Mouse (Mus musculus) embryonic facial prominence, embryonic 14.5 days (tissue): ENCODE results near the gene Fkbp5. TPM values are rescaled to one million over a fixed set of nuclear protein-coding genes. Genes with fewer than 3 reads are reported as not detected.

Experiments used
- ATAC-seq: fragments of 200-750 bp; cut with Nextera tagmentation; 2 replicates; pipeline ENCODE4 v1.8.0; 2017; ENCODE audit warnings: low read depth, moderate number of reproducible peaks, moderate TSS enrichment
- DNase-seq: peaks from one replicate; pipeline ENCODE4 v3.0.0-alpha.2; 2015; ENCODE audit warnings: low spot score
- H3K27ac ChIP-seq: fragments of 300-500 bp; sonication (generic); replicated peaks from 2 replicates; pipeline ENCODE4 v1.5.1; 2014; ENCODE audit warnings: low read depth, mild to moderate bottlenecking, low read length, moderate library complexity
- H3K27me3 ChIP-seq: fragments of 300-500 bp; sonication (generic); replicated peaks from 2 replicates; pipeline ENCODE4 v1.6.1; 2014; ENCODE audit warnings: low read length; ENCODE audit not compliant: control insufficient read depth, insufficient read depth
- H3K36me3 ChIP-seq: fragments of 300-500 bp; sonication (generic); 2 replicates; pipeline ENCODE4 v1.6.1; 2014; ENCODE audit warnings: low read length, mixed read lengths; ENCODE audit not compliant: control insufficient read depth, insufficient read depth
- H3K4me1 ChIP-seq: fragments of 300-500 bp; sonication (generic); 2 replicates; pipeline ENCODE4 v1.6.1; 2014; ENCODE audit warnings: antibody characterized with exemption, low read length; ENCODE audit not compliant: control insufficient read depth, insufficient read depth
- H3K4me2 ChIP-seq: fragments of 300-500 bp; sonication (generic); 2 replicates; pipeline ENCODE4 v1.6.1; 2014; ENCODE audit warnings: low read depth, mild to moderate bottlenecking, low read length, moderate library complexity, mixed read lengths
- H3K4me3 ChIP-seq: fragments of 300-500 bp; sonication (generic); 2 replicates; pipeline ENCODE4 v1.5.1; 2014; ENCODE audit warnings: low read depth, mild to moderate bottlenecking, low read length
- H3K9ac ChIP-seq: fragments of 300-500 bp; sonication (generic); 2 replicates; pipeline ENCODE4 v1.6.1; 2014; ENCODE audit warnings: low read depth, mild to moderate bottlenecking, low read length, moderate library complexity, mixed read lengths
- H3K9me3 ChIP-seq: fragments of 300-500 bp; sonication (generic); 2 replicates; pipeline ENCODE4 v1.6.1; 2016; ENCODE audit warnings: low read length; ENCODE audit not compliant: control insufficient read depth
- WGBS: fragments of 180-500 bp; shearing (Covaris S2); extraction: QIAGEN DNeasy Blood & Tissue Kit; methylation state at CpG from one replicate; pipeline ENCODE4 v1.1.7; 2014; 5-methylcytosine and 5-hydroxymethylcytosine counted together
- polyA plus RNA-seq: library from polyadenylated mRNA; unstranded; fragments of >200 nt; fragmentation: Nextera tagmentation; extraction: Ambion mirVana; gene quantifications from 2 replicates; pipeline ENCODE4 v1.2.1, GENCODE M21; 2014

Fkbp5 gene
- polyA plus RNA-seq, 1 experiment from 2014 or later: 11.7 TPM

- Histone ChIP-seq H3K27me3 (no peaks in the 10 kb centered on the region), H3K4me3 (no peak overlapping the region), H3K4me1 (peaks cover 23% of the 10 kb centered on the region; the same call in 1 of the 2 replicates), H3K27ac (no peak overlapping the region), H3K4me2 (no peak overlapping the region), H3K9me3 (no peaks in the 10 kb centered on the region), H3K9ac (no peak overlapping the region), H3K36me3 (no peaks in the 10 kb centered on the region)
- 54% methylated on average over 5 of the region's 5 CpGs for WGBS
- ATAC-seq (no peak), DNase-seq (no peak)
Measured at GRCm38 (mm10) chr17:28521071-28521726, 3.9 kb upstream of the Fkbp5 start.

- H3K4me3 ChIP-seq: no peak overlapping the region
- no peaks in the 10 kb centered on the region for H3K9me3 ChIP-seq
- no peak overlapping the region for H3K4me2 ChIP-seq
- no peak for DNase-seq
- no peaks in the 10 kb centered on the region for H3K36me3 ChIP-seq
- peaks cover 23% of the 10 kb centered on the region; the same call in 1 of the 2 replicates for H3K4me1 ChIP-seq
- H3K27ac ChIP-seq: no peak overlapping the region
- ATAC-seq: no peak
- 79% methylated on average over 4 of the region's 4 CpGs for WGBS
- H3K27me3 ChIP-seq: no peaks in the 10 kb centered on the region
- H3K9ac ChIP-seq: no peak overlapping the region
Measured at GRCm38 (mm10) chr17:28520561-28520960, 3.2 kb upstream of the Fkbp5 start.

DNA sequence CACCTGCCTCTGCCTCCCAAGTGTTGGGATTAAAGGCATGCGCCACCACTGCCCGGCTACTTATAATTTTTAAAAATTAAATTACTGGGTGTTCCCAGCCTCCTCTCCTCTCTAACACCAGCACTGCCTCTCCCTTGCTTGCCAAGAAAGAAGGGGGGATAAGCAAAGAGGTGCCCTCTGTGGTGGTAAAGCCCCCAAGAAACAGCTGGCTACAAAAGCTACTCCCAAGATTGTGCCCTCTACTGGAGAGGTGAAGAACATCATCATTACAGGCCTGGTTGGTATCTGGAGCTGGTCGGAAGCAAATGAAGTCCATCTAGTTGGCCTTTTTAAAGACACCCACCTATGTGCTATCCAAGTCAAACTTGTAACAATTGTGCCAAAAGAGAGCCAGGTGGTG is 2.5 kb upstream of the Fkbp5 start:
- ATAC-seq (no peak), DNase-seq (no peak)
- Histone ChIP-seq H3K9ac (no peak overlapping the region), H3K36me3 (no peaks in the 10 kb centered on the region), H3K4me2 (no peak overlapping the region), H3K27me3 (no peaks in the 10 kb centered on the region), H3K27ac (no peak overlapping the region), H3K4me1 (peaks cover 23% of the 10 kb centered on the region; the same call in 1 of the 2 replicates), H3K9me3 (no peaks in the 10 kb centered on the region), H3K4me3 (no peak overlapping the region)
- 87% methylated on average over 3 of the region's 3 CpGs for whole genome bisulfite sequencing

DNA sequence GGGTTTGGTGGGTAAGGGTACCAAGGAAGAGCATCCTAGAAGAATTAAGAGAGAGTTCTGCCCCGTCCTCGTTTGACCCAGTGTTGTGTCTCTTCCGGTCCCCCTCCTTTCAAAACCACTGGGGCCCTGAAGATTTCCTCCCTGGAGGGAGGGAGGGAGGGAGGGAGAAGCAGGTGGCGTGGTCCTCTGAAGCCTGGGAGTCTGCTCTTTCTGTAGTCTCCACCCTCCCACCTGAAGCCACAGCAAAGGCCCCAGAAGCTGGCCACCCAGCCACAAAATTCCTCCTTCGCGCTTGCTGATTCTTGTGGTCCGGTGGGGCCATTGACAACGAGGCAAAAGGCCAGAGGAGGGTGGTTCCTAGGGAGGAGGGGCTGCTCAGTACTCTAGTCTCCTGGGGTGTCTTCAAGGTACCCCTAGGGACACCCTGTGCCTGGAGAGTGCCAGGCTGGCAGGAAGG is 1.3 kb upstream of the Fkbp5 start:
- Histone ChIP-seq H3K4me2 (peak overlapping the region; percentile 85), H3K27ac (peak overlapping the region; percentile 72), H3K9ac (peak overlapping the region; percentile 58), H3K9me3 (no peaks in the 10 kb centered on the region), H3K4me3 (peak overlapping the region; percentile 42), H3K27me3 (no peaks in the 10 kb centered on the region), H3K36me3 (no peaks in the 10 kb centered on the region), H3K4me1 (peaks cover 23% of the 10 kb centered on the region; the same call in 1 of the 2 replicates)
- 17% methylated on average over 8 of the region's 8 CpGs for WGBS
- DNase-seq (peak; percentile 23), ATAC-seq (no peak)

- Histone ChIP-seq H3K27ac (peak overlapping the region; percentile 72), H3K4me2 (peak overlapping the region; percentile 85), H3K9me3 (no peaks in the 10 kb centered on the region), H3K4me3 (peak overlapping the region; percentile 42), H3K4me1 (peaks cover 23% of the 10 kb centered on the region; the same call in 1 of the 2 replicates), H3K36me3 (no peaks in the 10 kb centered on the region), H3K9ac (peak overlapping the region; percentile 58), H3K27me3 (no peaks in the 10 kb centered on the region)
- 3% methylated on average over 13 of the region's 46 CpGs for WGBS
- peak; percentile 90 for DNase-seq
- peak; percentile 67 for ATAC-seq
Measured at GRCm38 (mm10) chr17:28517956-28518614, 758 bp upstream of the Fkbp5 start.

GRCm38 (mm10) chr17:28516881-28517280 is 446 bp downstream of the Fkbp5 start:
- no peak for DNase-seq
- no peak overlapping the region for H3K27ac ChIP-seq
- peak overlapping the region; percentile 42 for H3K4me3 ChIP-seq
- no peak overlapping the region for H3K9ac ChIP-seq
- WGBS: 70% methylated on average over 4 of the region's 4 CpGs
- no peaks in the 10 kb centered on the region for H3K9me3 ChIP-seq
- peaks cover 18% of the 10 kb centered on the region; the same call in 1 of the 2 replicates for H3K4me1 ChIP-seq
- peak overlapping the region; percentile 85 for H3K4me2 ChIP-seq
- H3K36me3 ChIP-seq: no peaks in the 10 kb centered on the region
- H3K27me3 ChIP-seq: no peaks in the 10 kb centered on the region
- ATAC-seq: no peak

- ATAC-seq: no peak
- Histone ChIP-seq H3K4me2 (no peak overlapping the region), H3K4me3 (no peak overlapping the region), H3K27me3 (no peaks in the 10 kb centered on the region), H3K36me3 (no peaks in the 10 kb centered on the region), H3K9ac (no peak overlapping the region), H3K27ac (no peak overlapping the region), H3K9me3 (no peaks in the 10 kb centered on the region), H3K4me1 (peaks cover 28% of the 10 kb centered on the region)
- WGBS: 54% methylated on average over 9 of the region's 10 CpGs
- no peak for DNase-seq
Measured at GRCm38 (mm10) chr17:28515431-28516341, 1.6 kb downstream of the Fkbp5 start.

DNA sequence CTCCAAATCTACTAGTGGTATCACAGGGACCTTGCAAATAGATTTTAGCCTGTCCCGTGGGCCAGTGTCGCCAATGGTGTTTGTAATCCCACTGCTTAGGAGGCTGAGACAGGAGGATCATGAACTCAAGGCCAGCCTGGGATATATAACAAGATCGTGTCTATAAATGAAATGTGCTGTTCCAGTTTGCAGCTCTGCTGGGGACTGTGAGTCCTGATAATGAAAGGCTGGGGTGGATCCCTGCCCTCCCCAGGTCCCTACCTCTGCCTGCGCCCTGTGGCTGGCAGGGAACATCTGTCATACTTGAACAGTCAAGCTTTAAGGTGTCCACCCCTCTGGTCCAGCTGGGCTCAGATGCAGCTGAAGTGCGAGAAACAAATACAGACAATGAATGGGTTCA is 2.8 kb downstream of the Fkbp5 start:
- no peak for ATAC-seq

More for the DNA sequence above, 2.8 kb downstream of the Fkbp5 start:
- WGBS: 87% methylated on average over 5 of the region's 5 CpGs
- H3K27ac ChIP-seq: no peak overlapping the region
- H3K27me3 ChIP-seq: no peaks in the 10 kb centered on the region
- no peak for DNase-seq
- no peak overlapping the region for H3K9ac ChIP-seq
- no peak overlapping the region for H3K4me2 ChIP-seq
- H3K4me3 ChIP-seq: no peak overlapping the region
- no peaks in the 10 kb centered on the region for H3K9me3 ChIP-seq
- peaks cover 30% of the 10 kb centered on the region for H3K4me1 ChIP-seq
- no peaks in the 10 kb centered on the region for H3K36me3 ChIP-seq
